Mouse (Mus musculus) embryonic fibroblast, embryonic 13.5 days (primary cell): Measurements from ENCODE around the gene Chrnd.

Experiments used
- CTCF ChIP-seq: IDR thresholded peaks from 2 replicates; pipeline ENCODE4 v1.5.1; 2011; ENCODE audit warnings: mild to moderate bottlenecking, control low read depth, low read length, moderate library complexity, borderline replicate concordance; ENCODE audit not compliant: insufficient read depth
- POLR2A ChIP-seq: IDR thresholded peaks from 2 replicates; pipeline ENCODE4 v1.6.1; 2011; ENCODE audit warnings: low read depth, mild to moderate bottlenecking, control low read depth, low read length, moderate library complexity

DNA sequence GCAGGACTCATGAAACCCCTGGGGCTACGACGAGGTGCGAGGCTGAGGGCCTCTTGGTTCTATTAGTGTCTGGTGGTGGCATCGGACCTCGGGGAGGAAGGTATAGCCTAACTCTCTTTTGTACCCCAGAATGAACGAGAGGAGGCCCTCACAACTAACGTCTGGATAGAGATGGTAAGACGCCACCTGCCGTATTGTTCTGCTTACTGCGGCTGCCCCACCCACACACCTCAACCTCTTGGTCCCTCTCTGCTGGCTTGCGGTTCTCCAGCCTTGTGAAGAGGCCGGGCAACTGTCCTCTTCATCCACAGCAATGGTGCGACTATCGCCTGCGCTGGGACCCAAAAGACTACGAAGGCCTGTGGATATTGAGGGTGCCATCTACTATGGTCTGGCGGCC is 15.9 kb downstream of the Chrnd start:
- no peak for TF ChIP-seq CTCF
- no peak for TF ChIP-seq POLR2A
